Mouse (Mus musculus) liver, embryonic 14.5 days (tissue): ENCODE data around the gene Apoe. TPM values are rescaled to one million over a fixed set of nuclear protein-coding genes. Genes with fewer than 3 reads are reported as not detected.

Experiments used
- ATAC-seq: fragments of 200-750 bp; cut with Nextera tagmentation; 2 replicates; pipeline ENCODE4 v1.8.0; 2017; ENCODE audit warnings: moderate number of reproducible peaks, mild to moderate bottlenecking, moderate library complexity; ENCODE audit not compliant: insufficient read depth
- DNase-seq, 3 experiments: peaks; one replicate each; pipeline ENCODE4 v3.0.0-alpha.2; 2012 to 2013; ENCODE audit warnings: low read depth in 3 of 3, low spot score in 3 of 3
- H3K27ac ChIP-seq: fragments of 300-500 bp; sonication (generic); 2 replicates; pipeline ENCODE4 v1.5.1; 2014; ENCODE audit warnings: moderate library complexity, mild to moderate bottlenecking, control low read depth, inconsistent platforms
- H3K27me3 ChIP-seq: fragments of 300-500 bp; sonication (generic); 2 replicates; pipeline ENCODE4 v1.6.1; 2014; ENCODE audit warnings: mild to moderate bottlenecking, low read length, moderate library complexity; ENCODE audit not compliant: control insufficient read depth, insufficient read depth
- H3K36me3 ChIP-seq: fragments of 300-500 bp; sonication (generic); replicated peaks from 2 replicates; pipeline ENCODE4 v1.6.1; 2014; ENCODE audit warnings: low read depth; ENCODE audit not compliant: control insufficient read depth, insufficient read depth
- H3K4me1 ChIP-seq, 2 experiments: fragments of 200-500 bp in 1 of 2; fragments of 300-500 bp in 1 of 2; sonication (generic) in 1 of 2; replicated peaks; 2 replicates each; pipeline ENCODE4 v1.6.1; 2012 to 2014; ENCODE audit warnings: antibody characterized with exemption in 1 of 2, inconsistent platforms in 1 of 2, low read length in 1 of 2; ENCODE audit not compliant: control insufficient read depth in 2 of 2, insufficient read depth in 2 of 2
- H3K4me2 ChIP-seq: fragments of 300-500 bp; sonication (generic); 2 replicates; pipeline ENCODE4 v1.6.1; 2014; ENCODE audit warnings: low read depth, mild to moderate bottlenecking, control low read depth, moderate library complexity
- H3K4me3 ChIP-seq, 2 experiments: fragments of 200-500 bp in 1 of 2; fragments of 300-500 bp in 1 of 2; sonication (generic) in 1 of 2; 2 replicates each; pipeline ENCODE4 v1.5.1; 2012 to 2014; ENCODE audit warnings: low read depth in 2 of 2, low read length in 2 of 2, mild to moderate bottlenecking in 2 of 2, control low read depth in 1 of 2, inconsistent platforms in 1 of 2, moderate library complexity in 1 of 2; ENCODE audit not compliant: insufficient read depth in 1 of 2
- H3K9ac ChIP-seq: fragments of 300-500 bp; sonication (generic); replicated peaks from 2 replicates; pipeline ENCODE4 v1.6.1; 2014; ENCODE audit warnings: mild to moderate bottlenecking, control low read depth, moderate library complexity
- H3K9me3 ChIP-seq: fragments of 300-500 bp; sonication (generic); 2 replicates; pipeline ENCODE4 v1.6.1; 2016; ENCODE audit warnings: low read length, mixed read lengths; ENCODE audit not compliant: control insufficient read depth
- CTCF ChIP-seq: IDR thresholded peaks from 2 replicates; pipeline ENCODE4 v1.5.1; 2016; ENCODE audit warnings: antibody characterized with exemption, low read depth, control low read depth
- EP300 ChIP-seq: IDR thresholded peaks from 2 replicates; pipeline ENCODE4 v1.6.1; 2016; ENCODE audit warnings: antibody characterized with exemption, low read depth
- whole genome bisulfite sequencing: fragments of 180-500 bp; shearing (Covaris S2); extraction: QIAGEN DNeasy Blood & Tissue Kit; methylation state at CpG from one replicate; pipeline ENCODE4 v1.1.7; 2014; ENCODE audit not compliant: insufficient replicate concordance; 5-methylcytosine and 5-hydroxymethylcytosine counted together
- polyA plus RNA-seq, 2 experiments: library from polyadenylated mRNA; depleted of rRNA in 1 of 2; stranded (reverse) in 1 of 2; unstranded in 1 of 2; fragments of >200 nt; fragmentation: Nextera tagmentation in 1 of 2; extraction: Ambion mirVana in 1 of 2; gene quantifications; 2 replicates each; pipeline versions ENCODE4 v1.2.1 to v1.2.3; 2012 to 2014

Gene Apoe
- polyA plus RNA-seq, 2 experiments: 1,630 to 2,400 TPM

DNA sequence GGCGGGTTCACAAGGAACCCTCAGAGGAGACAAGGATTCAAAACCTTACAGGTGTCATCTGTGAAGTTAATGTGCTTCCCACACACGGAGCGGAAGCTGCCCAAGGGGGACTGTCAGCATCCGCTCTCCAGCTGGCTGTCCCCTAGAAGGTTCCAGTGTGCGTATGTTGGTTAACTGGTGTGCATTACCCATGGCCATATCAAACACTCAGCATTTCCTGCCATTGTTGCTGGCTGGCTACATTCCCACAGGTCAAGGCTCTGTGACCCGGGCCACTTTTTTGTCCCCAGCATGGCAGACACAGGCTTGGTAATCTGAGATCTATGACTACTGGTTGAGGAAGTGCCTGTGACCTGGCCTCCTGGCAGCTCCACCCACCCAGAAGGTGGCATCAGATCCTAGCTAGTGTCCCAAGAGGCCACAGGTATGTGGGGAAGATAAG, 23.8 kb upstream of the Apoe start:
- H3K27ac ChIP-seq: no peak overlapping the region
- no peak for DNase-seq

DNA sequence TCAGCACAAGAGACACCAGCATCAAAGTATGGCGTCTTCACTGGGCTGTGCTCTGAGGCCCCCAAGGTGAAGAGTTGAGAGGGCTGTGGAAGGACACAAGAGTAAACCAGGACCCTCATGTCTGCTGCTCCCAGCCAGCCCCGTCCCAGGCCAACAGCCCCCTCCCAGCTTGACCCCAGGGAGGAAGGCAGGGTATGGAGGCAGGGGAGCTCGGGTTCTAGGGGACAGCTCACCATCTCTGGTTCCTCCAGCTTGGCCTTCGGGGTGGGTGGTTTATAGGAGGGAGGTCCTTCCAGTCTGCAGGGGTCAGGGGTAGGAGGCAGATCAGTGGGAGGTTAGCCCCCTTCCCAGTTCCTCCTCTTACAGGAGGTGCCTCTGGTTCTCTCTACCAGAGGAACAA, 20.2 kb upstream of the Apoe start:
- 64% methylated on average over 4 of the region's 4 CpGs for WGBS
- H3K27me3 ChIP-seq: no peaks in the 10 kb centered on the region

More for the DNA sequence above, 23.8 kb upstream of the Apoe start:
- TF ChIP-seq CTCF (0 out of 2 replicates have a peak, but pooled peaks have one; percentile 2), EP300 (no peak)
- Histone ChIP-seq H3K4me3 (no peak overlapping the region), H3K4me1 (peaks cover 4 to 10% of the 10 kb centered on the region in 2 experiments; a peak in 3 of 4 replicates), H3K9me3 (no peaks in the 10 kb centered on the region), H3K9ac (no peak overlapping the region), H3K4me2 (no peak overlapping the region), H3K36me3 (no peaks in the 10 kb centered on the region), H3K27me3 (no peaks in the 10 kb centered on the region)
- 44% methylated on average over 6 of the region's 6 CpGs for WGBS
- ATAC-seq: peak; percentile 46; the same call in 1 of the 2 replicates

DNA sequence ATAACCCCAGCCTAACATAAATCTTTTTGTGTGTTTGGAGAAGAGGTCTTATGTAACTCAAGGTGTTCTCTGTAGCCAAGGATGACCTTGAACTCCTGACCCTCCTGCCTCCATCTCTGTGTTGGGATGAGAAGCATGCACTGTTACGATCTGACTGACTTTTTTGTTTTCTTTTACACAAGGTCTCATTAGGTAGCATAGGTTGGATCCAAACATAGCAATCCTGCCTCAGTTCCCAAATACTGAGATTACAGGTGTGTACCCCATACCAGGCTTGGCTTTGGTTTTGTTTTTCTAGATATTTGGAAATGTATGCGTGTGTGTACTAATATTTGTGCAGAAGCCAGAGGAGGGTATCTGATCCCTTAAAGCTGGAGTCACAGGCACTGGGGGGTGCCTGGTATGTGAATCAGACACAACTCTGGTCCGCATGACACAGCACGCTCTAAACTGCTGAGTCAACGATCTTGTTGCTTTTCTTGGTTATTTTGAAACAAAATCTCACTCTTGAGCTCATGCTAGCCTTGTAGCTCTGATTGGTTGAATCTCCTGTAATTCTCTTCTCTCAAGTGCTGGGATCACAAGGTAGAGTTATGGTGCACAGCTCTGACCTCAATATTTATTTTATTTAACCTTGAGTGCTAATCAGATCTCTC, 19.4 kb upstream of the Apoe start:
- DNase-seq: no peak
- Histone ChIP-seq H3K27ac (no peak overlapping the region), H3K9me3 (no peaks in the 10 kb centered on the region), H3K4me3 (no peak overlapping the region), H3K9ac (no peak overlapping the region), H3K27me3 (no peaks in the 10 kb centered on the region), H3K36me3 (peaks cover 3% of the 10 kb centered on the region; the same call in 1 of the 2 replicates), H3K4me2 (no peak overlapping the region), H3K4me1 (peaks cover 18 to 23% of the 10 kb centered on the region in 2 experiments)
- no peak for ATAC-seq
- no peak for TF ChIP-seq EP300
- TF ChIP-seq CTCF: no peak
- 64% methylated on average over 5 of the region's 5 CpGs for WGBS

More for the DNA sequence above, 20.2 kb upstream of the Apoe start:
- H3K9ac ChIP-seq: no peak overlapping the region
- TF ChIP-seq EP300 (no peak), CTCF (no peak)
- H3K9me3 ChIP-seq: no peaks in the 10 kb centered on the region
- H3K4me3 ChIP-seq: no peak overlapping the region
- H3K4me2 ChIP-seq: no peak overlapping the region
- ATAC-seq (no peak), DNase-seq (no peak)
- H3K4me1 ChIP-seq: peaks cover 13 to 20% of the 10 kb centered on the region in 2 experiments
- no peaks in the 10 kb centered on the region for H3K36me3 ChIP-seq
- no peak overlapping the region for H3K27ac ChIP-seq

DNA sequence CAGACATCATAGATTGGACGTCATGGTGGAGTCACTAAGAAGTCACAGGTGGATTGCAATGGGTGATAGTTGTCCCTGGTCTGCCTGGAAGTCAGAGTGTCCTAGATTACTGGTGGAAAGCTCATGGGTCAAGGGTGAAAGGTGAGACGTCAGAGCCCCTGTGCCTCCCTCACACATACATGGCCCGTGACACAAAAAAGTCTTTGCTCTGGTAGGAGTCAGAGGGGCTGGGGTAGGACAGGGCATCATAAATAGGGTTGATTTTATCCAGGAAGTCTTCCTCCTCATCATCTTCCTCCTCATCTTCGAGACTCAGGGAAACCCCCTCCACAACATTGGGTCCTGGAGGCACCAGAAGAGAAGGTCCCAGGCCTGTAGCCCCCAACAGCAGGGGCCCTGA, 18.4 kb upstream of the Apoe start:
- Histone ChIP-seq H3K4me3 (no peak overlapping the region), H3K4me1 (peaks cover 14% of the 10 kb centered on the region in 2 experiments), H3K9me3 (no peaks in the 10 kb centered on the region), H3K4me2 (no peak overlapping the region), H3K27me3 (no peaks in the 10 kb centered on the region), H3K27ac (no peak overlapping the region), H3K9ac (no peak overlapping the region), H3K36me3 (peaks cover 9% of the 10 kb centered on the region)
- 66% methylated on average over 4 of the region's 4 CpGs for WGBS
- DNase-seq (no peak), ATAC-seq (no peak)
- TF ChIP-seq CTCF: no peak
- no peak for TF ChIP-seq EP300

DNA sequence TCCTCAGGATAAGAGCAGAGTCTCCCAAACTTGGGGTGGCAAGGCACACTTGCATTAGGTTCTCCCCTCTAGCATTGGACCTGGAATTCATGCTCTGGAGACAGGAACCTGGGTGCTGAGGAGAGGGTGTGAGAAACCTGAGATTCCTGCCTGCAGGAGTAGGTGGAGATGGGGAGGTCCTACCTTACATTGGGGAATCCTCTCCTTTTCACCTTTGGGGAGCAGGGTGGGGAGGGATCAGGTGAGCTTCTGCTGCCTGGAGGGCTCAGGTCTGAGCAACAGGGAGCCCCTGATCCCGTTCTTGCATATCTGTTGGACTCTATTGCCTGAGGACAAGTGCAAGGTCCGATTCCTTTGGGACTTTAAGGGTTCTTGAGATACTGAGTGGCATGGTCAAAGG, 17.8 kb upstream of the Apoe start:
- peaks cover 14% of the 10 kb centered on the region for H3K36me3 ChIP-seq
- no peak for DNase-seq
- no peak for ATAC-seq
- H3K4me2 ChIP-seq: peak overlapping the region; percentile 91
- TF ChIP-seq CTCF: no peak
- TF ChIP-seq EP300: no peak
- H3K27ac ChIP-seq: no peak overlapping the region; the same call in 1 of the 2 replicates
- no peak overlapping the region; the same call in none of the 2 replicates for H3K9ac ChIP-seq
- H3K4me1 ChIP-seq: peaks cover 14% of the 10 kb centered on the region in 2 experiments
- 73% methylated on average over 2 of the region's 2 CpGs for WGBS
- no peaks in the 10 kb centered on the region for H3K9me3 ChIP-seq
- no peaks in the 10 kb centered on the region for H3K27me3 ChIP-seq
- H3K4me3 ChIP-seq: no peak overlapping the region
